8 mouse cellular contexts compared by ENCODE assay signal in the genomic region with DNA sequence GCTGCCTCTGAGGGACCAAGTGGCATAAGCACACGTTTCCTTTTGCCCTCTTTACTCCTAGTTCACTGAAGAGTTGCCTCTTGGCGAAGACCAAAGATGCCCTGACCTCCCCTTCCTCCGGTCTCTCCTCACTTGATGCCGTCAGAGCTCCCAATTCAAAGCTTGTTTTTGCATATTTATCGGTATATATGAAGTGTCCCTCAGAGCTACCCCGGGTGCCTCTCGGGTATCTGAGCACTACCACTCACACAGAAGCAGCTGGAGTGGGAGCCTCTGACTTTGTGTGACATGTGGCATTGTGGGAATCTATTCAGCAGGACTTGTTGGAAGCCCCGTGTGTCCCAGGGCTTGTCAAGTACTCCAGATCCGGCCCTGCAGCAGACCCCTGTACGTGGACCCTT. TPM values are rescaled to one million over a fixed set of nuclear protein-coding genes. Genes with fewer than 3 reads are reported as not detected.
A peak's percentile ranks its signal among the peaks of the same experiment; 100 is the strongest.
DNase-seq lines count a peak whose midpoint lies in the region; ATAC-seq and TF ChIP-seq lines count a peak whose summit lies in the region.

No protein-coding gene starts in this region.

- no peaks in the 10 kb centered on the region for H3K27me3 ChIP-seq in cerebellum, adult 2 months (ENCODE audit: control insufficient read depth, insufficient read depth, low read length)
- no peaks in the 10 kb centered on the region for H3K27me3 ChIP-seq in spleen, adult 2 months (ENCODE audit: control insufficient read depth, insufficient read depth, low read length)
- H3K27me3 ChIP-seq in hindbrain, embryonic 16.5 days (replicated peaks; ENCODE audit: control insufficient read depth, insufficient read depth, low read length) = no peaks in the 10 kb centered on the region
- H3K27me3 ChIP-seq in midbrain, embryonic 11.5 days (ENCODE audit: control insufficient read depth, insufficient read depth, low read length) = no peaks in the 10 kb centered on the region

- peak overlapping the region; percentile 99 for H3K9ac ChIP-seq in hindbrain, embryonic 16.5 days (ENCODE audit: low read depth, low read length)
- H3K9ac ChIP-seq in midbrain, embryonic 11.5 days (ENCODE audit: low read length) = peak overlapping the region; percentile 98

- peak overlapping the region; percentile 60 for H3K4me3 ChIP-seq in cerebellum, adult 2 months (replicated peaks; ENCODE audit: insufficient read depth, low read depth, low read length)
- peak overlapping the region; percentile 87 for H3K4me3 ChIP-seq in spleen, adult 2 months (ENCODE audit: extremely low read depth, insufficient read depth, insufficient read length)
- peak overlapping the region; percentile 81 for H3K4me3 ChIP-seq in hindbrain, embryonic 16.5 days (ENCODE audit: low read length)
- H3K4me3 ChIP-seq in midbrain, embryonic 11.5 days (ENCODE audit: low read depth, low read length) = peak overlapping the region; percentile 85

- peak overlapping the region; percentile 88 for H3K27ac ChIP-seq in cerebellum, adult 2 months (ENCODE audit: insufficient read depth, low read length)
- peak overlapping the region; percentile 88 for H3K27ac ChIP-seq in spleen, adult 2 months (ENCODE audit: insufficient read depth, low read length)
- H3K27ac ChIP-seq in hindbrain, embryonic 16.5 days (ENCODE audit: low read depth, low read length) = peak overlapping the region; percentile 88
- no peak overlapping the region for H3K27ac ChIP-seq in midbrain, embryonic 11.5 days (ENCODE audit: low read depth, low read length)

- 0% methylated on average over 10 of the region's 10 CpGs for WGBS in cerebellum, adult 2 months
- WGBS in spleen, adult 2 months = 5% methylated on average over 10 of the region's 10 CpGs
- WGBS in hindbrain, embryonic 16.5 days = 8% methylated on average over 10 of the region's 10 CpGs
- 23% methylated on average over 10 of the region's 10 CpGs for WGBS in midbrain, embryonic 11.5 days

- peak in 1 of 2 experiments; percentile 52 for DNase-seq in cerebellum, adult 2 months
- DNase-seq in spleen, adult 2 months (ENCODE audit: low read depth in 1 of 2, low spot score in 2 of 2) = no peak
- DNase-seq in spleen, postnatal 4 days (ENCODE audit: low spot score in 2 of 2) = no peak
- no peak for DNase-seq in midbrain, embryonic 11.5 days (ENCODE audit: low spot score, missing footprints)
- no peak for DNase-seq in left cerebral cortex, adult 9 months (ENCODE audit: low spot score in 2 of 2)
- no peak for DNase-seq in B cell, adult 2 months

- ATAC-seq in cerebellum, adult (ENCODE audit: insufficient number of reproducible peaks, low FRiP score, low TSS enrichment) = no peak
- peak; percentile 1; the same call in 1 of the 2 replicates for ATAC-seq in hindbrain, embryonic 16.5 days
- ATAC-seq in midbrain, embryonic 11.5 days (ENCODE audit: low FRiP score) = no peak

- H3K4me2 ChIP-seq in hindbrain, embryonic 16.5 days (ENCODE audit: low read length) = peak overlapping the region; percentile 76
- H3K4me2 ChIP-seq in midbrain, embryonic 11.5 days = peak overlapping the region; percentile 88

- H3K9me3 ChIP-seq in hindbrain, embryonic 16.5 days (ENCODE audit: control insufficient read depth, low read length) = no peaks in the 10 kb centered on the region
- H3K9me3 ChIP-seq in midbrain, embryonic 11.5 days (ENCODE audit: control insufficient read depth, low read length) = no peaks in the 10 kb centered on the region

- peaks cover 7% of the 10 kb centered on the region; the same call in 1 of the 2 replicates for H3K4me1 ChIP-seq in cerebellum, adult 2 months (ENCODE audit: control insufficient read depth, insufficient read depth, low read length)
- H3K4me1 ChIP-seq in spleen, adult 2 months (ENCODE audit: control insufficient read depth, insufficient read depth, insufficient read length) = peaks cover 8% of the 10 kb centered on the region
- peaks cover 11% of the 10 kb centered on the region for H3K4me1 ChIP-seq in hindbrain, embryonic 16.5 days (ENCODE audit: control insufficient read depth, insufficient read depth, low read depth, low read length)
- peaks cover 12% of the 10 kb centered on the region for H3K4me1 ChIP-seq in midbrain, embryonic 11.5 days (ENCODE audit: control insufficient read depth, insufficient read depth, low read length)

- no peak for TF ChIP-seq POLR2A in cerebellum, adult 2 months (IDR thresholded peaks at IDR 0.05; ENCODE audit: borderline replicate concordance, insufficient read depth, low read length)
- TF ChIP-seq POLR2A in spleen, adult 2 months (IDR thresholded peaks at IDR 0.05; ENCODE audit: low read depth, low read length) = no peak

- no peak for TF ChIP-seq CTCF in cerebellum, adult 2 months (IDR thresholded peaks at IDR 0.05; ENCODE audit: borderline replicate concordance, insufficient read depth, low read depth, low read length)
- TF ChIP-seq CTCF in spleen, adult 2 months (IDR thresholded peaks at IDR 0.05; ENCODE audit: extremely low read depth, insufficient read depth, insufficient read length, insufficient replicate concordance) = no peak

- H3K36me3 ChIP-seq in spleen, adult 2 months (ENCODE audit: control insufficient read depth, insufficient read depth, low read length) = peaks cover 6% of the 10 kb centered on the region
- no peaks in the 10 kb centered on the region for H3K36me3 ChIP-seq in hindbrain, embryonic 16.5 days (ENCODE audit: control insufficient read depth, insufficient read depth, low read length)
- H3K36me3 ChIP-seq in midbrain, embryonic 11.5 days (ENCODE audit: control insufficient read depth, insufficient read depth, low read length) = no peaks in the 10 kb centered on the region; the same call in 1 of the 2 replicates

RNA-seq across cellular contexts. Expression of a gene that starts 0.6 kb away (rescaled TPM):
- 118 and 124 TPM in 2 replicates for polyA plus RNA-seq in cerebellum, adult 2 months (2012; rRNA removed)
- 33.5 and 37.2 TPM in 2 replicates for polyA plus RNA-seq in spleen, adult 2 months (2012; rRNA removed)
- 36.0 and 41.9 TPM in 2 replicates for polyA plus RNA-seq in hindbrain, embryonic 16.5 days (2015; fragmentation: Nextera tagmentation; extraction: Ambion mirVana)
- polyA plus RNA-seq in midbrain, embryonic 11.5 days (2014; fragmentation: Nextera tagmentation; extraction: Ambion mirVana) = 27.6 and 30.0 TPM in 2 replicates

RNA-seq across cellular contexts. Expression of a gene that starts 42.4 kb away (rescaled TPM):
- 22.5 and 24.2 TPM in 2 replicates for polyA plus RNA-seq in cerebellum, adult 2 months (2012; rRNA removed)
- 2.4 and 3.5 TPM in 2 replicates for polyA plus RNA-seq in spleen, adult 2 months (2012; rRNA removed)
- 33.2 and 39.1 TPM in 2 replicates for polyA plus RNA-seq in hindbrain, embryonic 16.5 days (2015; fragmentation: Nextera tagmentation; extraction: Ambion mirVana)
- 20.0 and 22.8 TPM in 2 replicates for polyA plus RNA-seq in midbrain, embryonic 11.5 days (2014; fragmentation: Nextera tagmentation; extraction: Ambion mirVana)
